Mouse (Mus musculus) stomach, embryonic 14.5 days (tissue): ENCODE measurements at regions not wholly inside any gene's neighbourhood (a gene's known extent, or its start where the extent isn't known, plus 50 kb on each side); places are given as distances from the start of the nearest gene placed in this dataset.
"Not testable (repeated sequence)": the region's sequence is repeated elsewhere in the genome, so short reads cannot be mapped to it uniquely, and the experiment has no call there.

Experiments used
- ATAC-seq: fragments of 200-750 bp; cut with Nextera tagmentation; 2 replicates; pipeline ENCODE4 v1.8.0; 2017; ENCODE audit warnings: low read depth, moderate TSS enrichment; ENCODE audit not compliant: insufficient number of reproducible peaks, insufficient read depth, low FRiP score
- H3K27ac ChIP-seq: fragments of 300-500 bp; sonication (generic); 2 replicates; pipeline ENCODE4 v1.5.1; 2014; ENCODE audit warnings: mild to moderate bottlenecking, low read length, moderate library complexity, mixed read lengths
- H3K27me3 ChIP-seq: fragments of 300-500 bp; sonication (generic); 2 replicates; pipeline ENCODE4 v1.6.1; 2014; ENCODE audit warnings: low read length, control low read depth, mixed read lengths; ENCODE audit not compliant: control insufficient read depth, insufficient read depth
- H3K36me3 ChIP-seq: fragments of 300-500 bp; sonication (generic); 2 replicates; pipeline ENCODE4 v1.6.1; 2014; ENCODE audit warnings: mild to moderate bottlenecking, control low read depth, low read length, moderate library complexity, mixed read lengths; ENCODE audit not compliant: control insufficient read depth, insufficient read depth
- H3K4me1 ChIP-seq: fragments of 300-500 bp; sonication (generic); 2 replicates; pipeline ENCODE4 v1.6.1; 2014; ENCODE audit warnings: low read length, control low read depth, mixed read lengths; ENCODE audit not compliant: control insufficient read depth, insufficient read depth
- H3K4me2 ChIP-seq: fragments of 300-500 bp; sonication (generic); replicated peaks from 2 replicates; pipeline ENCODE4 v1.6.1; 2014; ENCODE audit warnings: low read depth, low read length, control low read depth
- H3K4me3 ChIP-seq: fragments of 300-500 bp; sonication (generic); 2 replicates; pipeline ENCODE4 v1.5.1; 2014; ENCODE audit warnings: low read depth, low read length, control low read depth
- H3K9ac ChIP-seq: fragments of 300-500 bp; sonication (generic); replicated peaks from 2 replicates; pipeline ENCODE4 v1.6.1; 2014; ENCODE audit warnings: low read depth, mild to moderate bottlenecking, control low read depth, low read length, moderate library complexity, mixed read lengths
- H3K9me3 ChIP-seq: fragments of 300-500 bp; sonication (generic); 2 replicates; pipeline ENCODE4 v1.6.1; 2016; ENCODE audit warnings: low read depth, low read length, control low read depth; ENCODE audit not compliant: control insufficient read depth
- WGBS: fragments of 180-500 bp; shearing (Covaris S2); extraction: QIAGEN DNeasy Blood & Tissue Kit; methylation state at CpG from one replicate; pipeline ENCODE4 v1.1.7; 2014; 5-methylcytosine and 5-hydroxymethylcytosine counted together

GRCm38 (mm10) chr3:22010700-22010991 is 65.8 kb upstream of the Tbl1xr1 start:
- H3K9ac ChIP-seq, H3K36me3 ChIP-seq, H3K4me2 ChIP-seq, ATAC-seq, H3K27me3 ChIP-seq, H3K4me1 ChIP-seq, H3K27ac ChIP-seq, H3K4me3 ChIP-seq, H3K9me3 ChIP-seq: not testable (repeated sequence)

- no peak for ATAC-seq
- H3K27me3 ChIP-seq = no peaks in the 10 kb centered on the region
- H3K4me2 ChIP-seq = no peak overlapping the region
- H3K9me3 ChIP-seq = no peaks in the 10 kb centered on the region
- no peak overlapping the region for H3K27ac ChIP-seq
- no peaks in the 10 kb centered on the region for H3K4me1 ChIP-seq
- H3K9ac ChIP-seq = no peak overlapping the region
- 74% methylated on average over 3 of the region's 3 CpGs for WGBS
- no peaks in the 10 kb centered on the region for H3K36me3 ChIP-seq
- H3K4me3 ChIP-seq = no peak overlapping the region
Measured at GRCm38 (mm10) chr3:22021360-22021935, 55.0 kb upstream of the Tbl1xr1 start.

- Histone ChIP-seq H3K4me1 (no peaks in the 10 kb centered on the region), H3K4me2 (no peak overlapping the region), H3K9ac (no peak overlapping the region), H3K27me3 (no peaks in the 10 kb centered on the region), H3K4me3 (no peak overlapping the region), H3K36me3 (no peaks in the 10 kb centered on the region), H3K9me3 (no peaks in the 10 kb centered on the region), H3K27ac (no peak overlapping the region)
- ATAC-seq = no peak
- 66% methylated on average over 2 of the region's 2 CpGs for WGBS
Measured at GRCm38 (mm10) chr3:22022418-22022817, 54.0 kb upstream of the Tbl1xr1 start.

DNA sequence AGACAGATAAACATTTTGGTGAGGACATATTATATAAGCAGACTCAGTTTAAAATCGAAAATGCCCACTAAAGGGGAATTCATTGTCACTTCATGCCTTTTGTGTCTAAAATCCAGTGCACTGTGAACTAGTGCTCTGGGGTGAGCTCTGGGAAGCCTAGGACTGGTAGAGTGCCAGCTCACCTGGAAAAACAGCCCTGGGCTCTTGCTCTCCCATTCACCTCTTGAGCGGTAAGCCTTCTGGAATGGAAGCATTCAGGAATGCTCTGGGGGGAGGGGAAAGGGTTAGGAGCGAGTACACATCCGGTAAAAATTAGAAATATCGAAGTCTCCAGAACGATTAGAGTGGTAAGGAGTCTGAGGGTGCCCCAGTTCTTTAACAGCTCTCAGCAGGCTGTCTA is 53.4 kb upstream of the Tbl1xr1 start:
- H3K36me3 ChIP-seq = no peaks in the 10 kb centered on the region
- no peaks in the 10 kb centered on the region for H3K9me3 ChIP-seq
- no peak overlapping the region for H3K4me2 ChIP-seq
- no peaks in the 10 kb centered on the region for H3K27me3 ChIP-seq
- no peak overlapping the region for H3K27ac ChIP-seq
- WGBS = 65% methylated on average over 6 of the region's 6 CpGs
- H3K4me3 ChIP-seq = no peak overlapping the region
- no peaks in the 10 kb centered on the region for H3K4me1 ChIP-seq
- no peak overlapping the region for H3K9ac ChIP-seq
- no peak for ATAC-seq

GRCm38 (mm10) chr3:22023551-22023950 is 52.9 kb upstream of the Tbl1xr1 start:
- no peak overlapping the region for H3K27ac ChIP-seq
- no peaks in the 10 kb centered on the region for H3K36me3 ChIP-seq
- whole genome bisulfite sequencing = 61% methylated on average over 5 of the region's 5 CpGs
- H3K9me3 ChIP-seq = no peaks in the 10 kb centered on the region
- no peak overlapping the region for H3K4me3 ChIP-seq
- H3K4me1 ChIP-seq = no peaks in the 10 kb centered on the region
- no peaks in the 10 kb centered on the region for H3K27me3 ChIP-seq
- no peak for ATAC-seq
- no peak overlapping the region for H3K4me2 ChIP-seq
- no peak overlapping the region for H3K9ac ChIP-seq

GRCm38 (mm10) chr3:22024200-22024599 is 52.3 kb upstream of the Tbl1xr1 start:
- Histone ChIP-seq H3K4me1 (no peaks in the 10 kb centered on the region), H3K9ac (no peak overlapping the region), H3K9me3 (no peaks in the 10 kb centered on the region), H3K27me3 (no peaks in the 10 kb centered on the region), H3K36me3 (no peaks in the 10 kb centered on the region), H3K4me3 (no peak overlapping the region), H3K4me2 (no peak overlapping the region), H3K27ac (no peak overlapping the region)
- ATAC-seq = no peak
- WGBS = 34% methylated on average over 6 of the region's 6 CpGs

- 33% methylated on average over 6 of the region's 6 CpGs for WGBS
- ATAC-seq = no peak
- no peak overlapping the region for H3K4me3 ChIP-seq
Measured at GRCm38 (mm10) chr3:22025119-22025518, 51.3 kb upstream of the Tbl1xr1 start.

GRCm38 (mm10) chr3:22025615-22026014 is 50.8 kb upstream of the Tbl1xr1 start:
- H3K4me3 ChIP-seq = no peak overlapping the region
- no peak overlapping the region for H3K27ac ChIP-seq
- no peaks in the 10 kb centered on the region for H3K4me1 ChIP-seq
- H3K27me3 ChIP-seq = no peaks in the 10 kb centered on the region
- no peaks in the 10 kb centered on the region for H3K9me3 ChIP-seq
- H3K36me3 ChIP-seq = no peaks in the 10 kb centered on the region
- 65% methylated on average over 8 of the region's 8 CpGs for WGBS
- ATAC-seq = no peak
- no peak overlapping the region for H3K9ac ChIP-seq
- H3K4me2 ChIP-seq = no peak overlapping the region

More at GRCm38 (mm10) chr3:22025119-22025518, 51.3 kb upstream of the Tbl1xr1 start:
- no peaks in the 10 kb centered on the region for H3K4me1 ChIP-seq
- H3K27ac ChIP-seq = no peak overlapping the region
- H3K4me2 ChIP-seq = no peak overlapping the region
- no peaks in the 10 kb centered on the region for H3K36me3 ChIP-seq
- no peaks in the 10 kb centered on the region for H3K9me3 ChIP-seq
- no peak overlapping the region for H3K9ac ChIP-seq
- H3K27me3 ChIP-seq = no peaks in the 10 kb centered on the region
